Mouse (Mus musculus) midbrain, embryonic 13.5 days (tissue): ENCODE data around the gene Stk39. TPM values are rescaled to one million over a fixed set of nuclear protein-coding genes. Genes with fewer than 3 reads are reported as not detected.

Source experiments
- ATAC-seq: fragments of 200-750 bp; cut with Nextera tagmentation; 2 replicates; pipeline ENCODE4 v1.8.0; 2017; ENCODE audit warnings: mild to moderate bottlenecking, moderate TSS enrichment, moderate library complexity
- H3K27ac ChIP-seq: fragments of 300-500 bp; sonication (generic); 2 replicates; pipeline ENCODE4 v1.5.1; 2015; ENCODE audit warnings: inconsistent platforms, mild to moderate bottlenecking, moderate library complexity
- H3K27me3 ChIP-seq: fragments of 300-500 bp; sonication (generic); 2 replicates; pipeline ENCODE4 v1.6.1; 2015; ENCODE audit warnings: mild to moderate bottlenecking, inconsistent platforms
- H3K36me3 ChIP-seq: fragments of 300-500 bp; sonication (generic); 2 replicates; pipeline ENCODE4 v1.6.1; 2015; ENCODE audit warnings: mild to moderate bottlenecking, inconsistent platforms
- H3K4me1 ChIP-seq: fragments of 300-500 bp; sonication (generic); replicated peaks from 2 replicates; pipeline ENCODE4 v1.6.1; 2015; ENCODE audit warnings: inconsistent platforms
- H3K4me2 ChIP-seq: fragments of 300-500 bp; sonication (generic); replicated peaks from 2 replicates; pipeline ENCODE4 v1.6.1; 2015; ENCODE audit warnings: moderate library complexity, mild to moderate bottlenecking, inconsistent platforms
- H3K4me3 ChIP-seq: fragments of 300-500 bp; sonication (generic); replicated peaks from 2 replicates; pipeline ENCODE4 v1.5.1; 2015; ENCODE audit warnings: mild to moderate bottlenecking, inconsistent platforms
- H3K9ac ChIP-seq: fragments of 300-500 bp; sonication (generic); replicated peaks from 2 replicates; pipeline ENCODE4 v1.6.1; 2015; ENCODE audit warnings: mild to moderate bottlenecking, inconsistent platforms
- H3K9me3 ChIP-seq: fragments of 300-500 bp; sonication (generic); 2 replicates; pipeline ENCODE4 v1.6.1; 2016; ENCODE audit warnings: mild to moderate bottlenecking, inconsistent platforms
- whole genome bisulfite sequencing: fragments of 180-500 bp; shearing (Covaris S2); methylation state at CpG from one replicate; pipeline ENCODE4 v1.1.7; 2015; 5-methylcytosine and 5-hydroxymethylcytosine counted together
- polyA plus RNA-seq: library from polyadenylated mRNA; unstranded; fragments of >200 nt; fragmentation: Nextera tagmentation; extraction: Ambion mirVana; gene quantifications from 2 replicates; pipeline ENCODE4 v1.2.1, GENCODE M21; 2015

Stk39 gene
- polyA plus RNA-seq, 1 experiment from 2014 or later: 28.6 TPM

DNA sequence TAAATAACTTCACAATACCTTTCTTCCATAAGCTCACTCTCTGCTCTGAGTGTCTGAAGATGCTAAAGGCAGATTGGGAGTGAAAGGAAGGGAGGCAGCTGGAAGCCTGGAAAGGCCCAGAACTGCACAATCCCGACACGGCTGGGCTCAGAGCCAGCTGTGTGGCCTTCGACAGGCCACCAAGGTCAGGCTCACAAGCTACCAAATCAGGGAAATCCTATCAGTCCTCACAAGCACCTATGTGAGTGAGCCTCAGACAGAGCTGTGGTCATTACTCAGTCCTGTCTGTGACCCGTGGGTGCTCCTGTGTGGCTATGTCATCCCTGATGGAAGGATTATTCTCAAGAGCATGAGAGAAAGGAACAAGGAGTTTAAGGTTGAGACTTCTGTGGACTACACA is 19.7 kb downstream of the Stk39 start:
- Histone ChIP-seq H3K9me3 (no peaks in the 10 kb centered on the region), H3K9ac (no peak overlapping the region), H3K27me3 (no peaks in the 10 kb centered on the region), H3K4me2 (no peak overlapping the region), H3K36me3 (no peaks in the 10 kb centered on the region), H3K4me3 (no peak overlapping the region), H3K4me1 (no peaks in the 10 kb centered on the region), H3K27ac (no peak overlapping the region)
- ATAC-seq: no peak
- WGBS: 93% methylated on average over 4 of the region's 4 CpGs

DNA sequence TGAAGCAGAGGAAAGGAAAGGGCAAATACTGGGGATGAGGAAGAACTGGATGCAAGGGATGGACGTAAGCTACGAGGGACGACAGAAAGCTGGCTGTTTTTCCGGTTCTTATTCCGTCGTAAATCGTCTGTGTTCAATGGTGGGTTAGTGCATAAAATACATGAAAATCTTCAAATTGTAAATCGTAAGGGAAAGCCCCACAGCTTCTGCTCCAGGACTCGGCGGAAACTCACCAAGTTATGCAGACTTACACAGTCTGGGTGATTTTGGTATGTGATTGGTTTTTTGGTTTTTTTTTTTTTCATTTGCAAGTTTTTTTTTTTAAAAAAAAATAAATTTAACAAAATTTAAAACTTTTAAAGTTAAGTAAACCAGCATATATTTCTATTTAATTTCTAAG is 24.0 kb downstream of the Stk39 start:
- Histone ChIP-seq H3K27me3 (no peaks in the 10 kb centered on the region), H3K4me1 (0 out of 2 replicates have a peak, but pooled peaks cover 2% of the 10 kb centered on the region), H3K4me2 (no peak overlapping the region), H3K4me3 (no peak overlapping the region), H3K36me3 (no peaks in the 10 kb centered on the region; the same call in 1 of the 2 replicates), H3K9me3 (no peaks in the 10 kb centered on the region), H3K27ac (no peak overlapping the region), H3K9ac (no peak overlapping the region)
- WGBS: 94% methylated on average over 10 of the region's 10 CpGs
- no peak for ATAC-seq

DNA sequence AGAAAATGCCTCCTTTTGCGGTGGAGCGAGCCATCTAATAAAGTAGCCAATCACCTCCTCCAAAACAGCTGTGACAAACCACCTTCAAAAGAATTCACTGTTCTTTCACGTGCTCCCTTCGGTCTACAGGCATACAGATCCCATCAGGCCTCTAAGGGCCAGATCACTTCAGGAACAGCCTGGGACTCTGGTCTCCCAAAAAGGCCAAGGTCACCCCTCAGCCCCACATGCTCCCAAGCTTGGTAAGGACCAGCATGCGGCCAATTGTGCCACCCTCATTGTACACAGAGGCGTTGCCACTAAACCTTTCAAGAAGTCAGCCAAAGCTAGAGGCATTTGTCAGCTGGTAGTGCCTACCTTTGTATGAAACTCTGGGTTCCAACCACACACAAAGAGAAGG is 28.9 kb downstream of the Stk39 start:
- Histone ChIP-seq H3K4me2 (no peak overlapping the region), H3K27ac (no peak overlapping the region), H3K9me3 (no peaks in the 10 kb centered on the region), H3K27me3 (no peaks in the 10 kb centered on the region), H3K4me1 (peaks cover 19% of the 10 kb centered on the region), H3K36me3 (no peaks in the 10 kb centered on the region; the same call in 1 of the 2 replicates), H3K9ac (no peak overlapping the region), H3K4me3 (no peak overlapping the region)
- ATAC-seq: 0 out of 2 replicates have a peak, but pooled peaks have one; percentile 20
- 71% methylated on average over 6 of the region's 6 CpGs for WGBS

DNA sequence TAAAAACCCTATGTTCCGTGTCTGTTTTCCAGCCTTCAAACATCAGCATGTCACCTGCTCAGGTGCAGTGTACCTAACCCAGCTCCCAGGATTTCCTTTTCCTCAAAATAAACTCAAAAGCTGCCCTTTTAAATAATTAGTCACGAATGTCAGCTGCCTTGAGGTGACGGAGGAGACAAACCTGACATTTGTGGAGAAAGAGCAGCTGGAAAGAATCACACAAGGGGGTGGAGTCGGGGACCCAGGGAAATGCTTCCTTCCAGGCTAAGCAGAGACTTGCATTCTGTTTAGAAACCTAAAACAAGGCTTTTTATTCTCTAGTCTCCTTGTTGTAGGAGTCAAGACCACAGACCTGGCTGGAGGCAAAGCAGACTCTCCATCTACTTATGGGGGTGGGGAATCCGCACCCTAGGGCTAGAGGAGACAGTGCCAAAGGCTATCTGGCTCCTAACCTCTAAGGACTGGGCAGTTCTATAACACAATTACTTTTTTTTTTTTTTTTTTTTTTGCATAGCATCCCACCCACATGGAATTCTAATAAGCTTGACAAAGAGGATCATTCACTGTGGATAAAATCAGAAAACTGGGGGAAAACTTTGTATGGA is 29.9 kb downstream of the Stk39 start:
- H3K4me2 ChIP-seq: no peak overlapping the region
- no peak for ATAC-seq
- no peak overlapping the region for H3K4me3 ChIP-seq
- no peak overlapping the region for H3K9ac ChIP-seq
- H3K4me1 ChIP-seq: peaks cover 19% of the 10 kb centered on the region
- no peaks in the 10 kb centered on the region for H3K9me3 ChIP-seq
- H3K27ac ChIP-seq: peak overlapping the region; percentile 19; the same call in 1 of the 2 replicates
- 61% methylated on average over 5 of the region's 5 CpGs for WGBS
- H3K27me3 ChIP-seq: no peaks in the 10 kb centered on the region
- H3K36me3 ChIP-seq: no peaks in the 10 kb centered on the region; the same call in 1 of the 2 replicates

DNA sequence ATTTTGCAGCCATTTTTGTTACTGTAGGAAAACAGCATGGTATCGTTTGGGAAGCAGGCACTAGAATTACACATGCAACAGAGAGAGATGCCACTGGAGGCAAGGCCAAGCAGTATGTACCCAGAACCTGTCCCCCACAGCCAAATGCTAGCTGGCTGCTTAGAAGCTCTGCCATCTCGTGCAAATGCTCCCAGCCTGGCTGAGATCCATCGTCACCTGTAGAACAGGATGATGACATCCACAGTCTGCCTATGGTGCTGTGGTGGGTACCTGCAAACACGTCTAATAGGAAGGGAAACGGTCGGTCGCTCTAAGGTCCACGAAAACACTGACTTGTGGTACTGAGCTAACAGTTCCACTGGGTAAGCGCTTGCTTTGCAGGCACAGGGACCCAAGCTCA is 32.5 kb downstream of the Stk39 start:
- 90% methylated on average over 9 of the region's 9 CpGs for WGBS
- H3K9ac ChIP-seq: no peak overlapping the region
- peaks cover 39% of the 10 kb centered on the region for H3K4me1 ChIP-seq
- H3K27ac ChIP-seq: no peak overlapping the region
- no peaks in the 10 kb centered on the region for H3K9me3 ChIP-seq
- no peak for ATAC-seq
- H3K36me3 ChIP-seq: no peaks in the 10 kb centered on the region
- H3K4me2 ChIP-seq: no peak overlapping the region
- H3K4me3 ChIP-seq: no peak overlapping the region
- H3K27me3 ChIP-seq: no peaks in the 10 kb centered on the region

DNA sequence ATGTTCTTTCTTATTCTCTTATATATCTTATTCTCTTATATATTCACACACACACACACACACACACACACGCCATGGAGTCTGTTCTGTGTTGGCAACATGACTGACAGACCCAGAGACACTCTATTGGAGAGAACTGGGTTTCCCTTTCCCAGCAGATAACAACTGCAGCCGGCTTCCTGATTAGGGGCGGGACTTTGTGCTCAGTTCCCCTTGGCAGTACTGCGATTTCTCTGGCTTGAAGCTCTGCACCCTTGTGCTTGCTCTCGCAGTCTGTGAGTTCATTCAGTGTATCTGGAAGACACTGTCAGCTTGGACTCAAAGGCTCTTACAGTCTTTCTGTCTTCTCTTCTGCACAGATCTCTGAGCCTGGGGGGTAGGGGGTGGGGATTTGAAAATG is 34.1 kb downstream of the Stk39 start:
- peaks cover 49% of the 10 kb centered on the region for H3K4me1 ChIP-seq
- no peak for ATAC-seq

DNA sequence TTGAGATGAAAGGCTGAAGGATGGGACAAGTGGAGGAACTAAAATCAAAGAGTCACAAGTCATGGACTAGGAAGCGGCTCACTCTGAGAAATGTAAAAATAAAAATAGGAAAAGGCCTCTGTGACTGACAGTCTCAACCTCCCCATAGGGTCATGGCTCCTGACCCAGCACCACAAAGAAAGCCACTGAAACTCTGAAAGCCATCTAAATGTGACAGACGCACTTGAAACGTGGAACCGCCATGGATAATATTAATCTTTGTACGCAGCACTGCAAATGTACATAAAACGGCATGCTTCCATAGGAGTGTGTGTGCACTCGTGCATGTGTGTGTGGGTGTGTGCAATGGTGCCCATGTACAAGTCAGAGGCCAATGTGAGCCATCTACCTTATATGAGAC is 34.9 kb downstream of the Stk39 start:
- Histone ChIP-seq H3K9ac (no peak overlapping the region), H3K27me3 (no peaks in the 10 kb centered on the region), H3K4me3 (no peak overlapping the region), H3K4me1 (peaks cover 45% of the 10 kb centered on the region), H3K4me2 (no peak overlapping the region), H3K27ac (no peak overlapping the region), H3K36me3 (no peaks in the 10 kb centered on the region), H3K9me3 (no peaks in the 10 kb centered on the region)
- ATAC-seq: no peak
- 93% methylated on average over 7 of the region's 7 CpGs for WGBS

More for the DNA sequence above, 34.1 kb downstream of the Stk39 start:
- H3K4me3 ChIP-seq: no peak overlapping the region
- no peak overlapping the region for H3K27ac ChIP-seq
- H3K9me3 ChIP-seq: no peaks in the 10 kb centered on the region
- no peak overlapping the region for H3K9ac ChIP-seq
- no peaks in the 10 kb centered on the region for H3K36me3 ChIP-seq
- H3K27me3 ChIP-seq: no peaks in the 10 kb centered on the region
- WGBS: 85% methylated on average over 5 of the region's 5 CpGs
- H3K4me2 ChIP-seq: no peak overlapping the region

DNA sequence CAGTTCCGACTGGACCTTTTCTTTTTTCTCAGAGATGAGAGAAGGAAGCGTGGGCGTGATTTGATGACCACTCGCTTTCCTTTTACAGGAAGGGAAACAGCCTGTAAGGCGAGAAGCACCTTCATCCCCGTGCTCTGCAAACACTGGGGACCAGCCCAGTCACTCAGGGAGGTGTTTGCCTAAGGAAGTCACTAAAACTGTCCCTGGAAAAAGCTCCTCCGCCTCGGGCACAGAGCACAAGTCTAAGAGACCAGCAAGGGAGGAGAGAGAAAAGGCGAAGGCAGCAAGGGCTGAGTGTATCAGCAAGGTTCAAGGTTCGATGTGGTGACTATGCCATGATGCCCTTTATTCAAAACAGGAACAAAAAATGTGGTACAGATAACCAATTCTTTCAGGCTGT is 35.8 kb downstream of the Stk39 start:
- H3K9ac ChIP-seq: no peak overlapping the region
- WGBS: 63% methylated on average over 10 of the region's 10 CpGs
- H3K36me3 ChIP-seq: no peaks in the 10 kb centered on the region
- no peak overlapping the region for H3K4me3 ChIP-seq
- H3K27ac ChIP-seq: no peak overlapping the region
- H3K4me1 ChIP-seq: peaks cover 39% of the 10 kb centered on the region
- no peaks in the 10 kb centered on the region for H3K27me3 ChIP-seq
- peak overlapping the region; percentile 19 for H3K4me2 ChIP-seq
- no peak for ATAC-seq
- no peaks in the 10 kb centered on the region for H3K9me3 ChIP-seq

DNA sequence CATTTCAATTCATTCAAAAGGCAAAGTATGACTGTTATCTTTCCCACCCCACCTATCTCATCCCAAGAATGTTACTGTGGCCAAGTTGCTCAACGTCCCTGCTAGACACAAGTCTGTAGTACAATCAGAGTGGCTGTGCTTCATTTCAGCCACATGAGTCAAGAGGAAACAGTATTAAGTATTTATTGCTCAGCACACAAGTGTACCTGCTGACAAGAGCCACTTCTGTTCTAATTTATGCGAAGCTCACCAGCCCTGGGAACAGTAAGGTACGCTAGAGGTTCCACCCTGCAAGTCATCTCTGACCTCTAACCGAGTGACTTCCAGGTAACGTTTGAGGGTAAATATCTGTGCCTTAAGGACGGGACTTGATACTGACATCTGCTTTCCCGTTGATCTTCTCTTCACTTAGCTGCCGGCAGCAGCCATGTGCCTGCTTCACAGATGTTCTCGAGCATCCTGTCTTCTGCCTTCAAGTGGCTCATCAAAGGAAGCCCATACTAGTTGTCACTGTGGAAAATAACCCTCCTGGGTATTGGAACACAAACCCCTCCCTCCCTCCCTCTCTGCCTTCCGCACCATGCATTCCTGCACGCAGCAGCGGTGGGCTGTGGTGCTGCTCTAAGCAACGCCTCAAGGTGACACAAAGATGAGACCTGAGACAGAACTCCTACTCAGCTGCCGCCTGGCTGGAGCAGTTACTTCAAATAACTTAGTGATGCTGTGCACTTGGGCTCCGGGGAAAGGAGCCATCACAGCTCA is 36.4 kb downstream of the Stk39 start:
- peak; percentile 59 for ATAC-seq
- WGBS: 29% methylated on average over 15 of the region's 15 CpGs
- no peaks in the 10 kb centered on the region for H3K9me3 ChIP-seq
- no peak overlapping the region for H3K4me3 ChIP-seq
- peaks cover 35% of the 10 kb centered on the region for H3K4me1 ChIP-seq
- no peaks in the 10 kb centered on the region for H3K36me3 ChIP-seq
- H3K9ac ChIP-seq: no peak overlapping the region
- peak overlapping the region; percentile 19 for H3K4me2 ChIP-seq
- H3K27me3 ChIP-seq: no peaks in the 10 kb centered on the region
- no peak overlapping the region for H3K27ac ChIP-seq

DNA sequence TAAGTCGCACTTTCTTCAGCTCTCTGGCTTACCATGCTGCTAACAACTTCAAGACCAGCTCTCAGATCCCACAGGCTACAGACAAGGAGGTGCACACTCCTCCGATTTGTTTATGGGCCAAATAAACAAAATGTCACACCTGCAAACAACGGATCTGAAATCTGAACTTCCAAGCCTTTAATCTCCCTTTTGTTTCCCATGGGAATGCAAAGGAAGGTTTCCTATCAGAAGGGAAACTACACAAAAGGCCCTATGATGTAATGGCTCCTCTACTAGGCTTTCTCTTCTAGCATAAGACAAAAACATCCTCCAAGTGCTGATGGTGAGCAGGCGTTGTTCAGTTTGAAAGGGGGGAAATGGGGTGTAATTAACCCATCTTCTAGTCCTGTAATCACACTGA is 37.1 kb downstream of the Stk39 start:
- no peak overlapping the region for H3K27ac ChIP-seq
- no peaks in the 10 kb centered on the region for H3K36me3 ChIP-seq
- no peak overlapping the region for H3K9ac ChIP-seq
- no peaks in the 10 kb centered on the region for H3K9me3 ChIP-seq
- no peaks in the 10 kb centered on the region for H3K27me3 ChIP-seq
- peaks cover 35% of the 10 kb centered on the region for H3K4me1 ChIP-seq
- no peak for ATAC-seq
- H3K4me3 ChIP-seq: no peak overlapping the region
- no peak overlapping the region for H3K4me2 ChIP-seq
- WGBS: 16% methylated on average over 4 of the region's 4 CpGs

DNA sequence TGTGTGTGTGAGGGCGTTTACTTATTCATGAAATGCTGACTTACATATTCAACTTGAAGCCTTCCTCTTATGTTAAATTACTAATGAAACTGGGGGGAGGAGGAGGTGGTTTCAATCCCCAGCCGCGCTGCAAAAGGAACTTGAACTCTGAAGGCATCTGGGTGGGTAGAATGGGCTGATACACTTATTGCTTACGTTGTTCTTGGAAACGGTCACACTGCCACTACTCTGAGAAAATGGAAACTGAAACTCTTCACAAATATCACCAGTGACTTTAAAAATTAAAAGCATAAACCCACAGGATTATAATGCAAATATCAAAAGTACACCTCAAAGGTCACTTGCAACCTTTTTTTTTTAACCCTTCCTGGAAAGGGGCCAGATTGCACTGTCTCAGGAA is 37.5 kb downstream of the Stk39 start:
- Histone ChIP-seq H3K27me3 (no peaks in the 10 kb centered on the region), H3K27ac (0 out of 2 replicates have a peak overlapping the region, but pooled peaks have one; percentile 2), H3K9me3 (no peaks in the 10 kb centered on the region), H3K36me3 (no peaks in the 10 kb centered on the region), H3K4me1 (peaks cover 35% of the 10 kb centered on the region), H3K4me3 (no peak overlapping the region), H3K4me2 (no peak overlapping the region), H3K9ac (no peak overlapping the region)
- 34% methylated on average over 5 of the region's 5 CpGs for WGBS
- ATAC-seq: no peak

DNA sequence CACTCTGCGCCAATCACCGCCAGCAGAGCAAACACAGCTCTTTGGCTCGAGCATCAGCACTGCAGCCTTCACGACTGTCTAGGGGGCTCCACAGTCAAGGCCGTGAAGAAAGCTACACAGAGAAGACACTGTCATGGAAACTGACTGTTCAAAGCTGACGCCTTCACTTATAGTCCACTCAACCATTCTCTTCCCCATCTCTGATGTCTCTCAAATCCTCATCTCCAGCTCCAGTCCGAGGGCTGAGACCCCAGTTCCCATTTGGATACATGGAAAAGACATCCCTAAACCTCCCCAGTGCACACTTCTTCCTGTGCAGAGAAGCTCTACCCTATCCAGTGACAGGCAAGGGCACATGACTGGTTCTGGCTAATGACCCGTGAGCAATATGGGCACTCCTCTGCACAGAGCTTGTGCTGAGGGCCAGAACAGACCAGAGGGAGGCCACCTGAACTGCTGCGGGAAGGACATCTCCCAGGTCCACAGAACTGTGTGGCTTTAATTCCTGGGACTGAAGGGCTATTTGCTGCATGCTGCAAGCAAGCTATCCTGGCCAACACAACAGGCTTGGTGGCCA is 38.2 kb downstream of the Stk39 start:
- no peak overlapping the region for H3K4me2 ChIP-seq
- H3K27ac ChIP-seq: no peak overlapping the region
- H3K27me3 ChIP-seq: no peaks in the 10 kb centered on the region
- 79% methylated on average over 9 of the region's 9 CpGs for WGBS
- H3K36me3 ChIP-seq: no peaks in the 10 kb centered on the region
- H3K9me3 ChIP-seq: no peaks in the 10 kb centered on the region
- peaks cover 35% of the 10 kb centered on the region for H3K4me1 ChIP-seq
- no peak overlapping the region for H3K9ac ChIP-seq
- no peak overlapping the region for H3K4me3 ChIP-seq
- ATAC-seq: peak; percentile 28; the same call in 1 of the 2 replicates
